Mouse (Mus musculus): ENCODE data around the gene Klhl21.

Gene Klhl21

GRCm38 (mm10) chr4:152026751-152027508 is 18.3 kb downstream of the Klhl21 start:
- peak; percentile 31; the same call in 1 of the 2 replicates for TF ChIP-seq GATA4 (IDR thresholded peaks at IDR 0.05; ENCODE audit: insufficient replicate concordance, low read length)

DNA sequence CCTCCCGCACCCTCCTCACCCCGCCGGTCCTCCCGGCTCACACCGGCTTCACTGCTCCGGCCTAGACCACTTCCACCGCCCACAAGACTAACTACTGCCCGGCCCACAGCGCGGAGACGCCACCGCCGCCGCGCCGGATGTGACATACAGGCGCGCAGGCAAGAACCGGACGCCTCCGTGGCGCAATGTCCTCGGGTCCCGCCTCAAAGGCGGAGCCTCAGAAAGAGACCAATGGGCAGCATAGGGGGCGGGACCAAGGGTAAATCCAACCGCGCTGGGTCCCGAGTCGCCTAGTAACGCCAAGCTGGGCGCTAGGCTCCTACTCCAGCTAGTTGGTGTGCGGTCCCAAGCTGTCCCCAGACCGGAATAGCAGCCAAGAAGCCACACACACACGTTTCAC is 18.9 kb downstream of the Klhl21 start, which contains the start of gene Zbtb48:
Gene Zbtb48, minus strand, starts transcription at position 148 of the 400 bp plus-strand sequence.
- TF ChIP-seq GATA4 (IDR thresholded peaks at IDR 0.05; ENCODE audit: insufficient replicate concordance, low read length): no peak

- TF ChIP-seq GATA4 (IDR thresholded peaks at IDR 0.05; ENCODE audit: insufficient replicate concordance, low read length): no peak
These were observed 19.9 kb downstream of the Klhl21 start for GRCm38 (mm10) chr4:152028456-152028855.

GRCm38 (mm10) chr4:152029087-152029486 is 20.5 kb downstream of the Klhl21 start:
- TF ChIP-seq GATA4 (IDR thresholded peaks at IDR 0.05; ENCODE audit: insufficient replicate concordance, low read length): no peak

GRCm38 (mm10) chr4:152029997-152030396 is 21.4 kb downstream of the Klhl21 start:
- TF ChIP-seq GATA4 (IDR thresholded peaks at IDR 0.05; ENCODE audit: insufficient replicate concordance, low read length): no peak

DNA sequence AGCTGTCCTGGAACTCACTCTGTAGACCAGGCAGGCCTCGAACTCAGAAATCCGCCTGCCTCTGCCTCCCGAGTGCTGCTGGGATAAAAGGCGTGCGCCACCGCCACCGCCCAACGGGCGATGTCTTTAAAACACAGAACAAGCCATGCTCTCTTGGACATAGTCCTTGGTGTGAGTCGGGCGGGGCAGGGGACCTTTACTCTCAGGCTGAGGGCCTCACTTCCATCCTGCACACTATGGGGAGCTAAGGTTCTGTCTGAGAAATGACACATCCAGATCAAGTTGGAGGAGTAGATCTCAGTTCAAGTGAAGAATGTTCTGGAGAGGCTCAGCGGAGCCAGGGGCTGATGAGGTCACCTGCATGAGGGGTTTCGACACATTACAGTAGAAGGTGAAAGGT is 24.3 kb downstream of the Klhl21 start:
- TF ChIP-seq GATA4 (IDR thresholded peaks at IDR 0.05; ENCODE audit: insufficient replicate concordance, low read length): no peak

DNA sequence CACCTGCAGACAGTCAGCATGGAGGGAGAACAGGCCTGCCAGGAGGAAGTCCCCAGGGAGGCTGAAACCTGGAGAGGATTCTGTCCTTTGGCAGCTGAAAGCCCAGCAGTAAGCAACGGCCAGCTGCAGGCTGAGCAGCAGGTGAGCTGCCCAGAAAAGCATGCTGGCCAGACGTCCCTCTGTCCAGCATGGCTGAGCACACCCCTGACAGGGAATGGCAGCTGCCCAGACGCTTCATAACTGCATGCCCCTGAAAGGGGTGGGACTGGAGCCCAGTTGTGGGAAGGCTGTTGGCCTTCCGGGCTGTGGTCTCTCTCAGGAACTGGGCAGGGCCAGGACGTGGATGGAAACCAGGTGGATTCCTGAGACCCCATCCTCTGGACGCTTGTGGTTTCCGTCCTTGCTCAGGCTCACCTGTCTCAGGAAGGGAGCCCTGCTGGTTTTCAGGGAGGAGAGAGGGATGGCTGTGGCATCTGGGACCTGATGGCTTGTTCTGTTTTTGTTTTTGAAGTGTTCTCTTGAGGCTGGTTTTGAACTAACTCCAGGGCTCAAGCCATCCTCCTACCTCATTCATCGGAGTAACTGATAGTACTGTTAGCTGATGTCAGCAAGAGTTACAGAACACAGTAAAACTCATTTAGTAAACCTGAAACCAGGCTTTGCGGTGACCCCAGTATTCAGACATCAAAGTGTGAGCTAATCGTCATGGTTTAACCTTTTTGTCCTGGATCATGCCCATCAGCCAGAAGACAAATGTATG is 29.8 kb downstream of the Klhl21 start, which contains the start of gene Tas1r1:
Gene Tas1r1, minus strand, starts transcription at position 344 of the 760 bp plus-strand sequence.
- TF ChIP-seq GATA4 (IDR thresholded peaks at IDR 0.05; ENCODE audit: insufficient replicate concordance, low read length): no peak

DNA sequence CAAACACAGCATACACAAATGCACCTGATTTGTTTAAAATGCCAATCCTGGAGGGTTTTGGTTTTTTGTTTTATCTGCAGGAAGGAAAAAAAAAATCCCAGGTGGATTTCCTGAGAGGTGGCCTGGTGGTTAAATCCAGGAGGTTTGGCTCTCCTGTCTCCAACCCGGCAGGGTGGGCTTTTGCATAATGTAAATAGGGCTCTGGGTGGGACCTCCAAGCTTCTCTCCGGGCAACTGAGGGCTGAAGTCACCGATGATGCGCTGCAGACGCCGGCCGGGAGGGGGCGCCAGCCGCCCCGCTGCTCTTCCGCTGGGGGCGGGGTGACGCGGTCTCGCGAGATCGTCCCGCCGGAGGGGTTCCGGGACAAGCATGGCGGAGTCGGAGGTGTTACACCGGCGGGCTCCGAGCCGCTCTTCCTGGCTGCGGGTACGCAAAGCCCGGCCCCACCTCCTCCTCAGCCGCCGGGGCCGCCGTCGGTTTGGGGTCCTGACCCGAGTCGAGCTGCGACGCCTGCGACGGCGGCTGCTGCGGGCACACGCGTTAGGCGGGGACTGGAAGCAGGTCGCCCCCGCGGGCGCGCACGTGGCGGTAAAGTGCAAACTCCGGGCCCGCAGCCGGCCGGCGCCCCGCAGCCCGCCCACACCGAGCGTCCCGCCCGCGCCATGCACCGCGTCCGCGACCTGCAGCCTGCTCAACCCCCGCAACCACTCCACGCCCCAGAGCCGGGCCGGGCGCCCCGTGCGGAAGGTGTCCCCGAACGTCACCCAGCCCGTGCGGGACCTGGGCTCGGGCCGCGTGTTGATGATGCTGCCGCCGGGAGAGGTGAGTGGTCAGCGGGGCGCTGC is 30.6 kb downstream of the Klhl21 start, which contains the start of gene Nol9:
Gene Nol9, plus strand, starts transcription at position 337 of the 846 bp plus-strand sequence.
- no peak; the same call in 1 of the 2 replicates for TF ChIP-seq GATA4 (IDR thresholded peaks at IDR 0.05; ENCODE audit: insufficient replicate concordance, low read length)

DNA sequence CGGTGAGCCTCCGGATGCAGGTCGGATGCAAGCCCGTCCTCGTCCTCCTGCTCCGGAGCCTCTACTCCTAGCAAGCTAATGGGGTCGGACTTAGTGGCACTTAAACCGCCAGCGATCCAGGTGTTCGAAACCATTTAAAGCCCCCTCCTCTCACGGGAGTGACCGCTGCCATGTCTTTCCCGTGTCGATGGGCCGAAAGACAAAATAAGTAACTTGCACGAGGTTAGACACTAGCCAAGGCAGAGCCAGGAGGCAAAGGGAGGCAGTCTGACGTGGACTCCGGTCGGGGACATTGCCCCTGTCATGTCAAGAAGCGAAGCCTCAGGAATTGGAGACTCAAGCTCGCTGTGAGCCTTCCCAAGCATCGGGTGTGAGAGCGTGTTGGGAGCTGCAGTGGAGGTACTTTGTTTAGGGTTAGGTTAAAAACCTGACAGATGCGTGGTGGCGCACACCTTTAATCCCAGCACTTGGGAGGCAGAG is 31.3 kb downstream of the Klhl21 start:
- TF ChIP-seq GATA4 (IDR thresholded peaks at IDR 0.05; ENCODE audit: insufficient replicate concordance, low read length): no peak

DNA sequence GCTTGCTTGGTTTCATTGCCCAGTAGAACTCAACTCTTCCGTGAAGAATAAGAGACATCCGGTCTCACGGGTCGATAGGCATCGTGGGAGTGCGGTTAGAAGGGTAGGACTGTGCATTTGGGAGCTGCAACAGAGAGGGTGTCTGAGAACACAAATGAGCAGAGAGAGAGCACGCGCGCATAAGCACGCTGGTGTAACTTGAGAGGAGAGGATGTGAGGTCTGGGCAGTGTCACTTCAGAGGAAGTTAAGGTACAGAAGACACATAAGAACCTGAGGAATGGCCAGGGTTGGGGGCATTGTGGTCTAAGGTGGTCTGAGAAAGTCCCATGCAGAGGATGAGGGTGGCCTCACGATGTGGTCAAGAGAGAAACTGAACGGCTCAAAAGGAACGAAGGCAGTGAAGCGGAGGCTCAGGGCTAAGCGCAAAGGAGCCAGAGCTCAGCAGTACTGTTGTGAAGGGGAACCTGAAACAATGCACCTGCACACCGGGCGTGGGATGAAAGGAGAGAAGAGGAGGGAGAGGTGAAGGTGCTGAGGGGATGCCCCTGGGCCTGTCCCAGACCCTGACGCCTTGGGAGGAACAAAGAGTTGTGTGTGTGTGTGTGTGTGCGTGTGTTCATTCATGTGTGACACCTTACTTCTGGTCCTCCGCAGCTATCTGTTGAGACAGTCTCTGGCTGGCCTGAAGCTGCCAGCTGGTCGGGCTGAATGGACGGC is 33.5 kb downstream of the Klhl21 start:
- TF ChIP-seq GATA4 (IDR thresholded peaks at IDR 0.05; ENCODE audit: insufficient replicate concordance, low read length): no peak

- TF ChIP-seq GATA4 (IDR thresholded peaks at IDR 0.05; ENCODE audit: insufficient replicate concordance, low read length): no peak
These were observed 34.6 kb downstream of the Klhl21 start for GRCm38 (mm10) chr4:152043171-152043570.

- no peak for TF ChIP-seq GATA4 (IDR thresholded peaks at IDR 0.05; ENCODE audit: insufficient replicate concordance, low read length)
These were observed 36.0 kb downstream of the Klhl21 start for GRCm38 (mm10) chr4:152044609-152045008.

GRCm38 (mm10) chr4:152062390-152063110 is 53.9 kb downstream of the Klhl21 start:
- TF ChIP-seq GATA4 (IDR thresholded peaks at IDR 0.05; ENCODE audit: insufficient replicate concordance, low read length): no peak

GRCm38 (mm10) chr4:152067280-152067679 is 58.7 kb downstream of the Klhl21 start:
- no peak for TF ChIP-seq GATA4 (IDR thresholded peaks at IDR 0.05; ENCODE audit: insufficient replicate concordance, low read length)

All from liver, adult (tissue).